Mouse (Mus musculus): Measurements from ENCODE around the gene Dynll2.

- TF ChIP-seq CTCF (IDR thresholded peaks at IDR 0.05) (no peak), EP300 (IDR thresholded peaks at IDR 0.05) (no peak)
These were observed at the start of gene Dynll2 for GRCm38 (mm10) chr11:87986831-87987793.

All from lung, postnatal 0 days (tissue).